Mouse (Mus musculus): Measurements from ENCODE around the gene Ugt1a2.

DNA sequence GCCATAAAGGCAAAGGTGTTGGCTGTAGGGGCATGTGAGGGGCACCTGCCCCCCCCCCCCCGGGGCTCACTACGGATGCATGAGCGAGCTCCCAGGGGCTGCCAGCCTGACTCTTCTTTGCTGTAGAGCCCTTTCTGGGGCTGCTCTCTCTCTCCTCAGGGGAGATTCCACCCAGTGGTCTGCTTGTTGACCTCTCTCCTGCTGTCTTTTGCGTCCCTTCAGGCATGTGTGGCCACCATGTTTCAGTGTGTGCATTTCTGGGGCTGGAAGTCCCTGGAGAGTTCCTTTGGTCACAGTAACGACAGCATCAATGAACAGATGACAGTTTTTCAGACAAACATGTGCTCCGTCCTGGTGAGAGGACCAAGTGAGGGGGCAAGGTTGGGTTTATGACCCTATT is 58.0 kb downstream of the Ugt1a2 start:
- TF ChIP-seq CTCF (IDR thresholded peaks at IDR 0.05; ENCODE audit: borderline replicate concordance, insufficient read depth, low read length) (no peak), POLR2A (IDR thresholded peaks at IDR 0.05; ENCODE audit: low read depth, low read length) (no peak)
